Mouse (Mus musculus) C3H10T1/2 (cell line): Measurements from ENCODE around the gene Obox7. TPM values are rescaled to one million over a fixed set of nuclear protein-coding genes. Genes with fewer than 3 reads are reported as not detected.

ENCODE experiments used
- polyA plus RNA-seq, 2 experiments: library from polyadenylated mRNA; unstranded; fragments of >200 nt; fragmentation: generic; extraction: Trizol; gene quantifications; one replicate each; pipeline ENCODE4 v1.2.1; 2012; ENCODE audit warnings: missing spikeins in 2 of 2

Gene Obox7
- not detected for polyA plus RNA-seq

GRCm38 (mm10) chr7:14659196-14659595 is at the start of gene Obox7:
TSS of gene Obox7 (plus strand) at chr7:14659496.

Other genes with a start within 250 kb of the Obox7 start
- not detected for gene Sult2a8, start 212.7 kb upstream of the Obox7 start, polyA plus RNA-seq
- gene Sult2a7, start 165.3 kb upstream of the Obox7 start, polyA plus RNA-seq = not detected
- gene Vmn1r90, start 96.0 kb upstream of the Obox7 start, polyA plus RNA-seq = not detected